Mouse (Mus musculus): ENCODE data around the gene Rnf168. TPM values are rescaled to one million over a fixed set of nuclear protein-coding genes. Genes with fewer than 3 reads are reported as not detected.
"Not testable (repeated sequence)": the region's sequence is repeated elsewhere in the genome, so short reads cannot be mapped to it uniquely, and the experiment has no call there.

The Rnf168 gene
- 1 to 10 TPM; 7.7 to 8.1 TPM for polyA plus RNA-seq (2017; shearing (Covaris generic))

DNA sequence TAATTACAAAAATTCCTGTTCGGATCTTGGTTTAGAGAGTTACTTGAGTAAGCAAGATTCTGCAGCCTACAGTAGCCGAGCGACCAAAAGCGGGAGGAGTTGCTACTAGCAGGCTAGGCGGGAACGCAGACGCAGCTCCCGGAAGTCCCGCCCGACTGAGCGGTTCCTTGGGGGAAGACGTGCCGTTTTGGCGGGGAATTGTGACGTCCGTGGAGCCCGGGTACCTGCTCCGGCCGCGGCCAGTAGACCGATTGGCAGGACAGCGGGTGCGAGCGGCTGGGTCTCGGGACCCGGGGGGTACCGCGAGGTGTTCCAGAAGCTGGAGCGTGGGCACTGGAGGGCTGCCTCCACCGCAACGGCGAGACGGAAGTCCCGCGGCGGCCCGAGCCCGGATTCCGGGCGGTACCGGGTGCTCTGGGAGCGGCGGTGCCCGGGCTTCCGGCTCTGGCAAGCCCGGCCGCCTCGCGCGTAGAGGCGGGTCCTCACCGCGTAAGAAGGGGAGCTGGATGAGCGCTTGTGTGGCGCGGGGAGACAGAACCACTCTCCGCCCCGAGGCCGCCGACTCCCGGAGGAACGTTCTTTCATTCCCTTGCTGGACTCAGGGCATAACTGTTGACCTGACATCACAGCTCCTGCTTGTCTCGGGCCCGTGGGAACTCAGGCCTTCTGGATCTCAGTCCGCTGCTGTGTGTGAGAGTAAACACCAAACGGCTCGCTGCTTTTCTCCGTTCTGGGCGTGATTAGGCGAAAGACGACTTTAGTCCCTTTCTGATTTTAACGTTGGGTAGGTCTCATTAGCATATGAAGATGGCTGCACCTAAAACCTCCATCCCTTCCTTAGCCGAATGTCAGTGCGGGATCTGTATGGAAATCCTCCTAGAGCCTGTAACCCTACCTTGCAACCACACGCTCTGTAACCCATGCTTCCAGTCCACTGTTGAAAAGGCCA, at the start of gene Rnf168:
TSS of gene Rnf168 (plus strand) at position 152 of the 949 bp plus-strand sequence.
- peak; percentile 87 for ATAC-seq

DNA sequence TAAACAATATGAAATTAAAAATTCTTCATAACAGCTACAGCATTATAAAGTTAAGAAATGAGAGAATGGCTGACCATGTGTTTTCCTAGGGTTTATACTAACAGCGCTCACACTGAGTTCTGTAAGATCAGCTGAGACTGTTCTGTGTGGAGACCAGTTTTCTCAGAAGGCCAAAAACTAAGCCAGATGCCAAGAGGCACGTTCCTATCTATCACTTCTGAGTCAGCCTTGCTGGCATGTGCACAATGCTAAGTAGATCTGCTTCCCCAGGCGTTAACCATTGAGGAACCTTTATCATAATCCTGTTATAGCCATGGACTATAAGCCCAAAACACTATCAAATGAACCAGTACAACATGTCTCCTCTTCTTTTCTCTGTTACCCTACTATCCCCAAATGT, 45.2 kb upstream of the Rnf168 start:
- ATAC-seq, result not testable (repeated sequence)

GRCm38 (mm10) chr16:32237930-32238680, 39.2 kb upstream of the Rnf168 start:
- ATAC-seq, result no peak

DNA sequence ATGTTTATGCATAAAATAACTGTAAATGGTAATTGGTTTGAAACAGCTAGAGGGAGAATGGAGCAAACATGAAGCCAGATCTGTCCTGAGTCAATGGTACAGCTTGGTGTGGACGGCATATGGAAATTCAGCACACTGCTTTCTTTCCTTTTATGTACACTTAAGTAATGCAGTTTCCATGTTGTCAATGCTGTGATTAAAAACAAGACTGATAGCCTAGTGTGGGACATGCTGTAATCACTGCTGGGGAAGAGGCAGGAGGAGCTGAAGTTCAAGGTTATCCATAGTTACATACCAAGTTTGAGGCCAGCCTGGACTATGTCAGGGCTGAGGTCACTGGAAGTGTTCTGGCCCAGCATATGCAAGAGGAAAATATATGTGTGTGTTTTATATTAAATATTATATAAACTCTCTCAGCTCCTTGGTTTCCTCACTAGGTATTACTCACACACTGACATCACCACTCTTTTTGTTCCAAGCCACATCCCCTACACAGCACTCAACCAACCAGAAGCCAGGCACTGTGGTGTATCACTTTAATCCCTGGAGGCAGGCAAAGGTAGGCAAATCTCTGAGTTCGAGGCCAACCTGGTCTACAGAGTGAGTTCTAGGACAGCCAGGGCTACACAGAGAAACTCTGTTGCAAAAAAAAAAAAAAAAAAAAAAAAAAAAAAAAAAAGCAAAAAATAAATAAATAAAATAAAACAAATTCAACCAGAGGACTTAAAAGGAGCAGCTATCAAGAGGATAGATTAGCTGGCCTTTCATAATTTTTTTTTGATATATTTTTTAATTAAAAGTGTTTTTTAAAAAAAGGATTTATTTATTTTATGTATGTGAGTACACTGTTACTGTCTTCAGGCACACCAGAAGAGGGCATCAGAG, 37.6 kb upstream of the Rnf168 start:
- no peak for ATAC-seq

DNA sequence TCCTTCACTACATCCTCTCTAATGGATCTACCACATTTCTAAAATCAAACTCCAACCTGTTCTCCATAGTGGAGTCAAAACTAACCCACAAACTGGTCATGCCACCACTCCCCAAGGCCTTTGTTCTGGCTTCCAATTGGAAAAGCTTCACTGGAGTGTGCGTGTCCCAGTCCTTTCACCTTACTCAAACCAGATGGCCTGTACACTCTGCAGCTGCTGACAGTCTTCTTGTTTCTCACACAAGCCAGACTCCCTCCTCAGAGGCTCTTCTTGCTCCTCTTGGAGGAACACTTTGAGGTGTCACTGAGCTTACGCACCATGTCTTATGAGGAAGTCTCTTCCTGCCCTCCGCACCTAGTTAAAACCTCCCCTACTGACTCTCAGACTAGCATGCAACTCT, 33.4 kb upstream of the Rnf168 start:
- no peak for ATAC-seq

DNA sequence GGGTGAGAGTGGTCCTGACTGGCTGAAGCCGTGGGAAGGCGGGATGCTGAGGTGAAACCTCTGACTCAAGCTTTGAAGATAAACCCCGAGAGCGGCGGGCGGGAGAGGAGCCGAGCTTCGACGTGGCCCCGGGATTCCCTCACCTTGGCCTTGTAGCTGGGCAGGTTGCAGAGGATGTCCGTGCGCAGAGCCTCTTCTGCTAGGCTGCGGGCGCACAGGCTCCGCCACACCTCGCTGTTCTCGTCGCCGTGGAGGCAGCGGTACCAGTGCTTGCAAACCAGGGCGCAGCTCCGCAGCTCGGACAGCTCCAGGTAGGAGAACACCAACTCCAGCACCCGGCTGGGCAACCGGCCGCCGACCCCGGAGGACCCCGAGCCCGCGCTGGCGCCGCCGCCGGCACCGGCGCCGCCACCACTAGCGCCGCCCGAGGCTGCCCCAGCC, 30.9 kb upstream of the Rnf168 start:
- peak; percentile 37 for ATAC-seq

GRCm38 (mm10) chr16:32246952-32247370, 30.3 kb upstream of the Rnf168 start, which contains the start of the genes Fbxo45 and Wdr53:
Gene Fbxo45 (minus strand): TSS chr16:32247158.
Gene Wdr53 (plus strand): TSS chr16:32247227.
- ATAC-seq, result peak; percentile 96

- not testable (repeated sequence) for ATAC-seq
These were observed 13.0 kb upstream of the Rnf168 start for GRCm38 (mm10) chr16:32264225-32264624.

- ATAC-seq, result no peak
These were observed 6.0 kb upstream of the Rnf168 start, which contains the start of gene Smco1 for GRCm38 (mm10) chr16:32271291-32271690. Gene Smco1 (plus strand): TSS chr16:32271468.

GRCm38 (mm10) chr16:32273338-32273737, 3.9 kb upstream of the Rnf168 start:
- ATAC-seq, result no peak

DNA sequence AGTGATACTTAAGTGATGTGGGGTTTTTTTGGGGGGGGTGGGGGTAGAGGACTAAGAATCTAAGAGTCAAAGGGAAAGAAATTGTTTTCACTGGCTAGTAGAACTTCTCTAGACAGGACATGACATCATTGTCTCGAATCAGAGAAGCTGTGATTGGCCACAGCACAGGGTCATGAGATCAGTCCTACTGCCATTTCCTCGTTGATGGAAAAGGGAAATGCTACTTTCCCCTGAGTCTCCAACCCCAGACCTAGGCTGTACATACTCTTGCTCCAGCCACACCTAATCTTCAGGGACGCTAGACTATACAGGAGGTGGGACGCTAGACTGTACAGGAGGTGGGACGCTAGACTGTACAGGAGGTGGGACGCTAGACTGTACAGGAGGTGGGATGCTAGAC, 2.2 kb upstream of the Rnf168 start:
- no peak for ATAC-seq

GRCm38 (mm10) chr16:32275830-32276229, 1.4 kb upstream of the Rnf168 start:
- no peak for ATAC-seq

DNA sequence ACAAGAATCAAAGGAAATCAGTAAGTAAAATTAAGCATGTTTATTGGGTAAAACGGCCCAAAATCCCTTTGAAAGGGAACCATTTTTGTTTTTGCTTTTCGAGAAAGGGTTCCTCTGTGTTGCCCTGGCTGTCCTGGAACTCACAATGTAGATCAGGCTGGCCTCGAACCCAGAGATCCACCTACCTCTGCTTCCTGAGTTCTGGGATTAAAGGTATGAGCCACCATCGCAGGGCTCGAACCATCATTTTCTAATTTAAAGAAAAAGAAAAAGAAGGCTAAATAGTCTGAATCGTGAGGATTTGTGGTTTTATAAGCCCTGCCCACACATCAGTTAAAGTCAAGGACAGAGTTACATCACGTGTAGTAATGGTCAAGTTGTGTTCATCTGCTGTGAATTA, 1.1 kb downstream of the Rnf168 start:
- no peak for ATAC-seq

- no peak for ATAC-seq
These were observed 3.0 kb downstream of the Rnf168 start for GRCm38 (mm10) chr16:32280211-32280610.

- no peak for ATAC-seq
These were observed 5.3 kb downstream of the Rnf168 start for GRCm38 (mm10) chr16:32282608-32283007.

- no peak for ATAC-seq
These were observed 14.6 kb downstream of the Rnf168 start for GRCm38 (mm10) chr16:32291821-32292220.

- not testable (repeated sequence) for ATAC-seq
These were observed 22.4 kb downstream of the Rnf168 start for GRCm38 (mm10) chr16:32299617-32300016.

- no peak for ATAC-seq
These were observed 25.8 kb downstream of the Rnf168 start for GRCm38 (mm10) chr16:32303046-32303445.

DNA sequence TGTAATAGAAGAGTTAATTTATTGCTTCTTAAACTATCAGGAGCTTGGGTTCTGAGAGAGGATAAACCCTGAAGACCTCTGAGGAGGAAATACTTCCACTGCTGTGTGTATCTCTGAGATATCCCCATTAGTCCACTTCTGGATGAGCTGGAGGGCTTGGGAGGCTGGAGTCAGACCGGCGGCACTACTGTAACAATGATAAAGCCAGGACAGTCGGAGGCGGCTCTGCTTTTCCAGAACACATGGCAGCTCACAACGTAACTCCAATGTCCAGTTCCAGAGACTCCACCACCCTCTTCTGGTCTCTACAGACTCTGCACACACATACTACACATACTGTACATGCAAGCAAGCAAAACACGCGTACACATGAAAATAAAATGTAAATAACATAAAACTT, 26.6 kb downstream of the Rnf168 start:
- ATAC-seq, result no peak

- ATAC-seq, result no peak
These were observed 34.7 kb downstream of the Rnf168 start for GRCm38 (mm10) chr16:32311970-32312369.

GRCm38 (mm10) chr16:32312386-32312785, 35.1 kb downstream of the Rnf168 start:
- no peak for ATAC-seq

- ATAC-seq, result no peak
These were observed 35.6 kb downstream of the Rnf168 start for GRCm38 (mm10) chr16:32312859-32313258.

Measured in CD4-positive, CD25-positive, alpha-beta regulatory T cell, adult 4 months (primary cell).